Mouse (Mus musculus): ENCODE data around the gene Ttc14.

The Ttc14 gene

GRCm38 (mm10) chr3:33799617-33800512 lies at the start of gene Ttc14:
Gene Ttc14, plus strand, starts transcription at chr3:33799832.
- DNase-seq (ENCODE audit: low read depth, low spot score) = peak; percentile 99

DNA sequence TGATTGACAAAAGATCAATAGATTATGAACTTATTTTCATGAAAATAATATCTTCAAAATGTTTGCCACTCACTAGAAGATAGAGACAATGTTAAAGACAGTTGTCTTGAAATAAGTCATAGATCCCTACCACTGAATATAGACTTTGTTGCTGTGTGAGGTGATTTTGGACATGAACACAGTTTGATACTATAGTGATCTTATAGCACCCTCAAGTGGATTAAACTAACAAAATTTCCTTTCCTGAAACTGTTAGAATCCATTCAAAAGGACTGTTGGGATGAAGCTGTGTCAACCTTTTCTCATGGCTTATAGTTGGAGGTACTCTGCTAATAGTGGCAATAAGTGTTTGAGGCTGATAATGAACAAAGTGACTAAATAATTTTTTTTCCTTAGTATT lies 8.7 kb upstream of the Ttc14 start:
- DNase-seq (ENCODE audit: low read depth, low spot score) = no peak

- DNase-seq (ENCODE audit: low read depth, low spot score) = peak; percentile 55
Observed at GRCm38 (mm10) chr3:33800513-33800820, 835 bp downstream of the Ttc14 start.

DNA sequence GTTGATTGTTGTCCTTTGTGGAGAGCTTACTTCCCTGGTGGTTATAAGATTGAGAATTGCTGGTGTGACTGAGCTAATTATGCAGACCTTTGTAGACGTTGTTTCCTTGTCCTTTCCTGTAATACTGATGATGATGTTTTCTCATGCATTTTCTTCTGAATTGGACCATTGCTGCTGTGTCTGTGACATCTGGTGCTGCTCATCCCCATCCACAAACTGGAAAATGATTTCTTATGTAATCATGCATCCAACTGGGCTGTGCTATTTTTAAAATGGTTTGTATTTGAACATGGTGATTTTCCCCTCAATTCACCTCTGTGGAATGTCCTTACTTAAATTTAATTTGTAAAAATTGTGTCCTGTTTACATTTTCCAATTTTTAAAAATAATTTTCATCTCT lies 7.5 kb downstream of the Ttc14 start:
- DNase-seq (ENCODE audit: low read depth, low spot score) = no peak

DNA sequence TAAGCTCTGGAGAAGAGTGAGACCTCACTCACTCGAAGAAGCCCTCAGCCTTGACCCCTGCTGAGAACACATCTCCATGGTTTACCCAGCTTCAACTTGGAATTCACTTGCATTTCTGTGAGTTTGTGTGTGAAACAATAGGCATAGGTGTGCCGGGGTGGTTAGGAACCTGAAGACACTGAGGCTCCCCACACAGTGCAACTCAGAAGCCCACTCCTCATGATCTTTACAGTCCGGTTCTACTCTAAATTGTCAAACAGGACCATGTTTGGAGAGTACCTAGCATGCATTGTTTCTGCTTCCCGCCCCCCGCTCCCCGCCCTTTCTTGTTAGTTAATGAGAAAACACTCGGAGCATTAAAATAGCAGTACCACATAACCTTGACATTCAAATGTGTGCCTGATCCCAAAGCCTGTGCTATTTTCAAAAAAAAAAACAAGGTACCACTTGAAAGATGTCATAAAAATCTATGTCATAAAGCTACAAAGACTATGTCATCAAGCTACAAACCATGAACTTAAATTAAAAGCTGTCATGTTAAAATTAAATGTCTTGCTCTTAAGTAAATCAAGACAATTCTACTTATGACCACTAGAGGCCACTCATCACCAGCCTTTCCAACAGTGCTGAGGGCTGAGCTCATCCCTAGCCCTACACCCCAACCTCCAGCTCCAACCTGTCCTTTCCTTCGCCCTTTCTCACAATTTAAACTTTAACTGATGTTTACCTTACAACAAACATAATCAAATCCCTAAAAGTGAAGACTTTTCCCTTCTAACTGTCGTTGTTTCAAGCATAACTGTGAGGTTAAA lies 24.7 kb downstream of the Ttc14 start:
- peak; percentile 69 for DNase-seq (ENCODE audit: low read depth, low spot score)

DNA sequence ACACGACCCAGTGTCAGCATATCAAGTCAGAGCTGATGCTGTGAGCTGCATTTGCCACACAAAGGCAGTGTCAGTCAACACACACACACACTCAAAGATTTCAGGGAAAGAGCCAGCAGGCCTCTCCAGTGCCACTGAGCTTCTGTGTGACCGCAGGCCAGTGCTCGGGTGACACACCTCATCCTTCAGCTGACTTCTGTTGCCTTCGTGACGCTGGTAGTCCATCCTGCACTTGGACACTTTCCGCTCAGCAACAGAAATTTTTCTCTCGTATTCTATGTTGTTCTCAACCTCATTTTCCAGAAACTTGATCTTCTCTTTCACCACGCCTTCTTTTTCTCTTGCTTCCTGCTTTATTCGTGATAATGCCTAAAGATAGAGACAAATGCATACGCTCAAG lies 32.7 kb downstream of the Ttc14 start:
- no peak for DNase-seq (ENCODE audit: low read depth, low spot score)

- DNase-seq (ENCODE audit: low read depth, low spot score) = no peak
Observed at GRCm38 (mm10) chr3:33836576-33836975, 36.9 kb downstream of the Ttc14 start.

GRCm38 (mm10) chr3:33838877-33839276 lies 39.2 kb downstream of the Ttc14 start:
- DNase-seq (ENCODE audit: low read depth, low spot score) = peak; percentile 54

DNA sequence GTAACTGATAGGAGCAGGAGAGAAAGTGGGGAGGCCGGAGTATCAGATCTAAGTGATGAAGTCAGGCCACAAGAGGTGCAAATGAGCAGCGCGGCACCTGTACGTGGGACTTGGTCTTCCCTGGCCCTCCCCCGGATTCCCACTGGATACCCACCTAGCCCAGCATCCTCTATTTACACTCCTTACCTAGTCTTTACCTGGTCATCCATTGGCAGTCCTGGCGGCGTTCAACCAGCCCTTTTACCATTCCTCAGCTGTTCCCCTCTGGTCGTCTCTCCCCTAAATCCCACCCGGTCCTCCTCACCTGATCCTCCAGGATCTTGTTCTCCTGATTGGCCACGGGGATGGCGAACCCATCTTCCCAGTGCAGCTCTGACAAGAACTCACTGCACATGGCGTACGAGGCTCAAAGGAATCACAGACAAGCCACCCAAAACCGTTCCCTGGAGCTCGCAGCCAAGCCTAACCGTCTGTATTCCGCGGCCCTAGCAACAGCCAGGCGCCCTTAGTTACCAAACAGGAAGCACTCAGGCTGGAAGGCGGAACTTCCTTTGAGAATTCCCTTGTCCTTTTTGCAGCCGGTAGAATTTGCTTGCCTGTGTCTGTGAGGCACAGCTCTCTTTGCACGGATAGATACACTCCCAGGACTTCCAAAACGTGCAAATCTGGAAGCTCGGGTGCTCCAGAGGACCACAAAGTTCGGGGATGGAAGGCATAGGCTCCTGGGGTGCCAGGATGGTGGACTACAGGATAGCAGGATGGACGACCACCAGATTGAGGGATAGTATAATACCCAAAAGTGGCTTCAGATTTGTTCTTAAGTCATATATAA lies 44.4 kb downstream of the Ttc14 start, which contains the start of gene Ccdc39:
Gene Ccdc39 (minus strand): TSS at position 510 of the 832 bp plus-strand sequence.
- DNase-seq (ENCODE audit: low read depth, low spot score) = peak; percentile 80

GRCm38 (mm10) chr3:33846639-33847038 lies 47.0 kb downstream of the Ttc14 start:
- DNase-seq (ENCODE audit: low read depth, low spot score) = no peak

GRCm38 (mm10) chr3:33850856-33851255 lies 51.2 kb downstream of the Ttc14 start:
- DNase-seq (ENCODE audit: low read depth, low spot score) = no peak

DNA sequence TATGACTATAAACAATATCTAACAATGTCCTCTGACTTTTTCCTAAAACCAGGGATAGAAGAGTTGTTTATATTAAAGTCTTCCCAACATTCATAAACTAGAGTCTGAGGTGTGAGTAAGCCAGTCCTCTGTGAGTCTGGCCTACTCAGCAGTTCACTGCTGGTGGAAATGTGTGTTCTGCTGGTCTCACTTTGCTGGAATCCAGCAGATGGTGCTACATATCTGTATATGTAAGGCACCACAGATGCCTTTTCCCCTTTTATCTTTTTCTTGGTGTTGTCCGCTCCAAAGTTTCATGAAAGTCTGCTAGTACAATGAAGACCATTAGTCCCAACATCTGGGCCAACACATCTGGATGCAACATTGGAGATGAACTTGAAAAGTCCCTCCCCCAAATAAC lies 53.4 kb downstream of the Ttc14 start:
- DNase-seq (ENCODE audit: low read depth, low spot score) = no peak

GRCm38 (mm10) chr3:33858939-33859338 lies 59.3 kb downstream of the Ttc14 start:
- DNase-seq (ENCODE audit: low read depth, low spot score) = no peak

DNA sequence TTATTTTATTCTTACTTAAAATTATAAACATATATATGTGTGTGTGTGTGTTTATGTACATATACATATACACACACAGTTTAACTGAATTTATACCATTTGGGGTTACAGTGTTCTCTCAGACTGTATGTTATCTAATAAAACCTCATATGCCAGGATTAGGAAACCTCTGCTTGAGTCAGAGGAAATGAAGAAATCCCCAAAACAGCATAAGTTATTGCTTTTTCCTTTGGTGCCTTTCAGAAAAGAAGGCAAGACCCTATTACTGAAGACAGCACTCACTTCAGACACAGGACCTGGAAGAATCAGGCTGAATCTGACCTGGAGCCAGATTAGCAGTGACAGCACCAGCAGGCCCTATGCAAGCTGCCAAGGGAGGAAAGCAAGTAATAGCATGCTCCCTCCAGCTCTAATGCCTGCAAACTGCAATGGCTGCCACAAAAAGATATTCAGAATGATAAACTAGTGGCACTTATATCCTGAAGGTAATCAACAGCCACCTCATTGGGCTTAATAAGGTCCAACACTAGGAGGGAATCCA lies 64.4 kb downstream of the Ttc14 start:
- DNase-seq (ENCODE audit: low read depth, low spot score) = no peak
